Mouse (Mus musculus) bone marrow, adult 2 months (tissue): ENCODE measurements around the gene Prkar2a.

ENCODE experiments used
- CTCF ChIP-seq: fragments of 200-500 bp; IDR thresholded peaks from 2 replicates; pipeline ENCODE4 v1.5.1; 2011; ENCODE audit warnings: low read length, control low read depth; ENCODE audit not compliant: control insufficient read depth, insufficient read depth
- POLR2A ChIP-seq: fragments of 200-500 bp; IDR thresholded peaks from 2 replicates; pipeline ENCODE4 v1.6.1; 2011; ENCODE audit warnings: low read depth, mild to moderate bottlenecking, control low read depth, low read length, borderline replicate concordance; ENCODE audit not compliant: control insufficient read depth

- no peak for TF ChIP-seq CTCF
- TF ChIP-seq POLR2A: no peak
Measured at GRCm38 (mm10) chr9:108726116-108726515, 37.0 kb downstream of the Prkar2a start.
